22 mouse cellular contexts compared by ENCODE assay signal in genomic region chr13:114735066-114735465, GRCm38 (mm10).
DNase-seq lines count a peak whose midpoint lies in the region; ATAC-seq and TF ChIP-seq lines count a peak whose summit lies in the region.
"Had no signal": no experiment of that assay in that cellular context is flagged by ENCODE, and none has a peak within 500 bp of the region (broad histone marks: within the 10 kb centered on the region; RNA-seq: fewer than 3 reads in every experiment).

No protein-coding gene starts in this region.

- ATAC-seq in lung, postnatal 0 days, result no peak; the same call in 1 of the 2 replicates
- ATAC-seq in granulocyte monocyte progenitor cell, adult 5-6 weeks (replicated peaks; ENCODE audit: poor library complexity, severe bottlenecking), result peak; percentile 97
- no peak for ATAC-seq in midbrain, embryonic 15.5 days (replicated peaks)
- ATAC-seq: forebrain, embryonic 14.5 days; hindbrain, embryonic 16.5 days; intestine, embryonic 16.5 days; liver, embryonic 12.5 days; midbrain, embryonic 13.5 days had no signal

- peak; percentile 24 for DNase-seq in lung, postnatal 0 days (ENCODE audit: low spot score)
- DNase-seq in lung, postnatal 14 days, result no peak
- peak; percentile 14 for DNase-seq in adrenal gland, postnatal 10 days
- DNase-seq in heart, postnatal 14 days, result no peak
- no peak for DNase-seq in right cerebral cortex, adult 2 months (ENCODE audit: low spot score in 2 of 2)
- DNase-seq: cerebellum, adult 8-10 months; heart, adult 11 months; heart, postnatal 4 days; lung, embryonic 14.5 days; right cerebral cortex, postnatal 25 days; thymus, adult 18-20 months had no signal

- H3K9me3 ChIP-seq in lung, postnatal 0 days (ENCODE audit: low read length), result no peaks in the 10 kb centered on the region
- no peaks in the 10 kb centered on the region for H3K9me3 ChIP-seq in midbrain, embryonic 15.5 days
- H3K9me3 ChIP-seq: G1E; heart, embryonic 12.5 days; liver, embryonic 12.5 days; midbrain, embryonic 13.5 days; stomach, embryonic 15.5 days had no signal

- H3K27ac ChIP-seq in lung, postnatal 0 days (ENCODE audit: low read length), result no peak overlapping the region
- no peak overlapping the region for H3K27ac ChIP-seq in midbrain, embryonic 15.5 days
- H3K27ac ChIP-seq: liver, embryonic 12.5 days; midbrain, embryonic 13.5 days; stomach, embryonic 15.5 days had no signal

- H3K27me3 ChIP-seq in lung, postnatal 0 days (replicated peaks; ENCODE audit: insufficient read depth, low read length), result no peaks in the 10 kb centered on the region
- no peaks in the 10 kb centered on the region for H3K27me3 ChIP-seq in midbrain, embryonic 15.5 days (replicated peaks)
- H3K27me3 ChIP-seq: heart, embryonic 12.5 days; liver, embryonic 12.5 days; midbrain, embryonic 13.5 days; stomach, embryonic 15.5 days had no signal

- intact Hi-C loops in heart, postnatal 14 days (cut with DNase I), result no loop called here

- WGBS in lung, postnatal 0 days, result 65% methylated on average over 7 of the region's 7 CpGs
- WGBS in midbrain, embryonic 15.5 days, result 91% methylated on average over 7 of the region's 7 CpGs

- no peak overlapping the region for H3K4me2 ChIP-seq in lung, postnatal 0 days (replicated peaks; ENCODE audit: low read depth, low read length)
- no peak overlapping the region for H3K4me2 ChIP-seq in midbrain, embryonic 15.5 days
- H3K4me2 ChIP-seq: heart, embryonic 12.5 days; liver, embryonic 12.5 days; lung, embryonic 14.5 days; midbrain, embryonic 13.5 days; stomach, embryonic 15.5 days had no signal

- no peaks in the 10 kb centered on the region for H3K4me1 ChIP-seq in lung, postnatal 0 days (ENCODE audit: insufficient read depth, low read depth, low read length)
- no peaks in the 10 kb centered on the region for H3K4me1 ChIP-seq in midbrain, embryonic 15.5 days
- H3K4me1 ChIP-seq: heart, embryonic 12.5 days; liver, embryonic 12.5 days; midbrain, embryonic 13.5 days; stomach, embryonic 15.5 days had no signal

- H3K36me3 ChIP-seq in lung, postnatal 0 days (ENCODE audit: insufficient read depth, low read length), result no peaks in the 10 kb centered on the region
- H3K36me3 ChIP-seq in midbrain, embryonic 15.5 days (replicated peaks), result no peaks in the 10 kb centered on the region
- H3K36me3 ChIP-seq: G1E; heart, embryonic 12.5 days; liver, embryonic 12.5 days; midbrain, embryonic 13.5 days; stomach, embryonic 15.5 days had no signal

- H3K4me3 ChIP-seq in lung, postnatal 0 days (ENCODE audit: low read depth, low read length), result no peak overlapping the region
- no peak overlapping the region for H3K4me3 ChIP-seq in midbrain, embryonic 15.5 days
- H3K4me3 ChIP-seq: erythroblast, embryonic 14.5 days; heart, embryonic 12.5 days; liver, embryonic 12.5 days; midbrain, embryonic 13.5 days; stomach, embryonic 15.5 days had no signal

- peak; percentile 52 for TF ChIP-seq EP300 in lung, postnatal 0 days (IDR thresholded peaks at IDR 0.05)

- H3K9ac ChIP-seq in lung, postnatal 0 days (replicated peaks; ENCODE audit: low read depth), result no peak overlapping the region
- H3K9ac ChIP-seq in midbrain, embryonic 15.5 days, result no peak overlapping the region
- H3K9ac ChIP-seq: heart, embryonic 12.5 days; liver, embryonic 12.5 days; lung, embryonic 14.5 days; midbrain, embryonic 13.5 days; stomach, embryonic 15.5 days had no signal

- no peak for TF ChIP-seq CTCF in lung, postnatal 0 days (IDR thresholded peaks at IDR 0.05)

Comparison
In these comparisons a context has a peak if more than half of its experiments do, and no peak if none do; other contexts are left out.
1. DNase-seq: peak in lung, postnatal 0 days (single experiment) and adrenal gland, postnatal 10 days (single experiment); none in lung, postnatal 14 days (single experiment), heart, postnatal 14 days (0 of 2) and right cerebral cortex, adult 2 months (0 of 2).